Mouse (Mus musculus): ENCODE results near the gene Sdf2l1. TPM values are rescaled to one million over a fixed set of nuclear protein-coding genes. Genes with fewer than 3 reads are reported as not detected.
A peak's percentile ranks its signal among the peaks of the same experiment; 100 is the strongest.

Gene Sdf2l1
- total and polyA plus RNA-seq, 3 experiments, result 249 to 263 TPM; not detected in 1

DNA sequence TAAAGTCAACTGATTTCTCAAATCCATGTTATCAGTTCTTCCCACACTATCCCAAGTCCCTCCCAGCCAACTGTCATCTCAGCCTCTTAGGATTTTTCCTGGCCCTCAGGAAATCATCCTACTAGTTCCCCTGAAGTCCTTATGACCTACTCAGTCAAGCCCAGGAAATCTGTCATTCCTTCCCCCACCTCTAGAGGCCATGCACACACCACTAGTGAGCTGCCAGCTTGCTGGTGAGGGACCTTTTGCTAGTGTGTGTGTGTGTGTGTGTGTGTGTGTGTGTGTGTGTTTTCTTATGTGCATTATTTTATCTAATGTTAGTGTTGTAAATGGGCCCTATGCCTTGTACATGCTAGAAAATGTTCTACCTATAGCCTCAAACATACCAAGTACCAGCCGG lies 4.9 kb downstream of the Sdf2l1 start:
- Histone ChIP-seq H3K27me3 (ENCODE audit: control insufficient read depth in 1 of 2, insufficient read depth in 2 of 2, low read length in 2 of 2) (no peaks in the 10 kb centered on the region), H3K79me2 (ENCODE audit: control insufficient read depth, insufficient read depth, low read length, poor library complexity) (peaks cover 29% of the 10 kb centered on the region), H3K4me3 (ENCODE audit: control insufficient read depth in 1 of 2, insufficient read depth in 1 of 2, low read depth in 2 of 2, low read length in 2 of 2) (no peak overlapping the region), H3K4me1 (ENCODE audit: control insufficient read depth in 1 of 2, insufficient read depth in 2 of 2, low read length in 2 of 2) (peaks cover 0 to 17% of the 10 kb centered on the region in 2 experiments; a peak in 2 of 4 replicates), H3K27ac (ENCODE audit: control insufficient read depth, low read depth, low read length) (no peak overlapping the region), H3K36me3 (ENCODE audit: control insufficient read depth in 1 of 2, insufficient read depth in 2 of 2, low read length in 2 of 2) (peaks cover 0 to 10% of the 10 kb centered on the region in 2 experiments; a peak in 2 of 4 replicates), H3K9me3 (replicated peaks; ENCODE audit: insufficient read depth, low read length) (no peaks in the 10 kb centered on the region), H3K9ac (ENCODE audit: control insufficient read depth, low read depth, low read length, poor library complexity, severe bottlenecking) (no peak overlapping the region)
- no peak for TF ChIP-seq MXI1 (IDR thresholded peaks at IDR 0.05; ENCODE audit: low read depth, low read length)
- no peak for TF ChIP-seq CHD2 (IDR thresholded peaks at IDR 0.05; ENCODE audit: low read length)
- TF ChIP-seq POLR2AphosphoS2 (IDR thresholded peaks at IDR 0.05; ENCODE audit: low read length), result no peak
- TF ChIP-seq MAX (IDR thresholded peaks at IDR 0.05; ENCODE audit: low read length), result no peak
- TF ChIP-seq HCFC1 (IDR thresholded peaks at IDR 0.05; ENCODE audit: low read depth, low read length), result no peak
- no peak for TF ChIP-seq TCF12 (IDR thresholded peaks at IDR 0.05; ENCODE audit: low read depth, low read length)
- TF ChIP-seq RCOR1 (IDR thresholded peaks at IDR 0.05; ENCODE audit: low read depth, low read length), result no peak
- no peak for TF ChIP-seq POLR2A (IDR thresholded peaks at IDR 0.05; ENCODE audit: control insufficient read depth in 1 of 2, insufficient read depth in 1 of 2, low read depth in 1 of 2, low read length in 2 of 2, poor library complexity in 1 of 2)
- no peak for TF ChIP-seq EP300 (IDR thresholded peaks at IDR 0.05; ENCODE audit: low read depth in 1 of 2, low read length in 2 of 2)
- no peak for TF ChIP-seq ZMIZ1 (IDR thresholded peaks at IDR 0.05; ENCODE audit: low read depth, low read length)
- peak; percentile 80 for TF ChIP-seq RAD21 (IDR thresholded peaks at IDR 0.05; ENCODE audit: low read depth, low read length)
- TF ChIP-seq GATA1 (IDR thresholded peaks at IDR 0.05; ENCODE audit: low read depth, low read length), result no peak
- TF ChIP-seq GABPA (IDR thresholded peaks at IDR 0.05; ENCODE audit: low read depth, low read length), result no peak
- TF ChIP-seq CHD1 (IDR thresholded peaks at IDR 0.05; ENCODE audit: low read depth, low read length), result no peak
- TF ChIP-seq MYC (IDR thresholded peaks at IDR 0.05; ENCODE audit: low read depth, low read length), result no peak
- TF ChIP-seq CTCF (IDR thresholded peaks at IDR 0.05 in 2 of 3, conservative IDR thresholded peaks at IDR 0.05 in 1 of 3; ENCODE audit: control insufficient read depth in 1 of 3, insufficient read depth in 1 of 3, low read depth in 2 of 3, low read length in 3 of 3, poor library complexity in 1 of 3, severe bottlenecking in 1 of 3), result peak; percentile 58 to 82 (median 75)
- no peak for TF ChIP-seq TAL1 (IDR thresholded peaks at IDR 0.05; ENCODE audit: low read length)
- no peak for TF ChIP-seq JUND (IDR thresholded peaks at IDR 0.05; ENCODE audit: low read depth, low read length)
- no peak for TF ChIP-seq ETS1 (IDR thresholded peaks at IDR 0.05; ENCODE audit: low read depth, low read length)
- peak; percentile 66 for TF ChIP-seq SMC3 (IDR thresholded peaks at IDR 0.05; ENCODE audit: low read depth, low read length)
- peak; percentile 46 for TF ChIP-seq ZC3H11A (IDR thresholded peaks at IDR 0.05; ENCODE audit: low read depth, low read length)
- no peak for TF ChIP-seq UBTF (IDR thresholded peaks at IDR 0.05; ENCODE audit: borderline replicate concordance, insufficient read depth, low read depth, low read length)
- no peak for TF ChIP-seq MAZ (IDR thresholded peaks at IDR 0.05; ENCODE audit: low read depth, low read length)
- DNase-seq (ENCODE audit: low read depth, low spot score), result peak; percentile 83
